Mouse (Mus musculus) adrenal gland, adult 8-10 months (tissue): ENCODE results near the gene Igfbp2. TPM values are rescaled to one million over a fixed set of nuclear protein-coding genes. Genes with fewer than 3 reads are reported as not detected.

ENCODE experiments used
- DNase-seq: peaks from one replicate; pipeline ENCODE4 v3.0.0; 2022
- total RNA-seq, 4 experiments: library from RNA; stranded (reverse); gene quantifications; 2 replicates each; pipeline ENCODE4 v1.2.4; 2022

The Igfbp2 gene
- total RNA-seq, 4 experiments from 2014 or later, result 2.4 to 4.0 (median 2.6) TPM

- DNase-seq, result no peak
Measured at GRCm38 (mm10) chr1:72855729-72856128, 31.4 kb downstream of the Igfbp2 start.

- DNase-seq, result no peak
Measured at GRCm38 (mm10) chr1:72856209-72856909, 32.1 kb downstream of the Igfbp2 start.

- DNase-seq, result no peak
Measured at GRCm38 (mm10) chr1:72857142-72857541, 32.8 kb downstream of the Igfbp2 start.

- no peak for DNase-seq
Measured at GRCm38 (mm10) chr1:72857631-72858030, 33.3 kb downstream of the Igfbp2 start.

GRCm38 (mm10) chr1:72858286-72858685 is 34.0 kb downstream of the Igfbp2 start:
- no peak for DNase-seq

GRCm38 (mm10) chr1:72858874-72859273 is 34.6 kb downstream of the Igfbp2 start:
- DNase-seq, result no peak

- no peak for DNase-seq
Measured at GRCm38 (mm10) chr1:72859963-72860362, 35.7 kb downstream of the Igfbp2 start.

GRCm38 (mm10) chr1:72860502-72860901 is 36.2 kb downstream of the Igfbp2 start:
- DNase-seq, result no peak

GRCm38 (mm10) chr1:72861702-72862101 is 37.4 kb downstream of the Igfbp2 start:
- DNase-seq, result no peak

- no peak for DNase-seq
Measured at GRCm38 (mm10) chr1:72862248-72862647, 37.9 kb downstream of the Igfbp2 start.

- DNase-seq, result no peak
Measured at GRCm38 (mm10) chr1:72863692-72864091, 39.4 kb downstream of the Igfbp2 start.

- no peak for DNase-seq
Measured at GRCm38 (mm10) chr1:72864272-72864671, 40.0 kb downstream of the Igfbp2 start.

- no peak for DNase-seq
Measured at GRCm38 (mm10) chr1:72865900-72866299, 41.6 kb downstream of the Igfbp2 start.

GRCm38 (mm10) chr1:72866417-72866816 is 42.1 kb downstream of the Igfbp2 start:
- DNase-seq, result no peak

GRCm38 (mm10) chr1:72867346-72867745 is 43.0 kb downstream of the Igfbp2 start:
- no peak for DNase-seq

GRCm38 (mm10) chr1:72868429-72869215 is 44.3 kb downstream of the Igfbp2 start:
- DNase-seq, result no peak

- no peak for DNase-seq
Measured at GRCm38 (mm10) chr1:72869275-72869674, 45.0 kb downstream of the Igfbp2 start.

- peak; percentile 60 for DNase-seq
Measured at GRCm38 (mm10) chr1:72869681-72870614, 45.6 kb downstream of the Igfbp2 start.

GRCm38 (mm10) chr1:72870615-72871336 is 46.5 kb downstream of the Igfbp2 start:
- DNase-seq, result peak; percentile 82

- DNase-seq, result no peak
Measured at GRCm38 (mm10) chr1:72871337-72871696, 47.0 kb downstream of the Igfbp2 start.

- no peak for DNase-seq
Measured at GRCm38 (mm10) chr1:72871697-72872411, 47.6 kb downstream of the Igfbp2 start.
